Mouse (Mus musculus) spleen, postnatal 0 days (tissue): ENCODE results near the gene Cwc27. TPM values are rescaled to one million over a fixed set of nuclear protein-coding genes. Genes with fewer than 3 reads are reported as not detected.

Experiments used
- polyA plus RNA-seq: library from polyadenylated mRNA; unstranded; fragments of >200 nt; fragmentation: Nextera tagmentation; extraction: Ambion mirVana; gene quantifications from 2 replicates; pipeline ENCODE4 v1.2.1, GENCODE M21; 2015

The Cwc27 gene
- 13.3 and 17.3 TPM in 2 replicates for polyA plus RNA-seq

DNA sequence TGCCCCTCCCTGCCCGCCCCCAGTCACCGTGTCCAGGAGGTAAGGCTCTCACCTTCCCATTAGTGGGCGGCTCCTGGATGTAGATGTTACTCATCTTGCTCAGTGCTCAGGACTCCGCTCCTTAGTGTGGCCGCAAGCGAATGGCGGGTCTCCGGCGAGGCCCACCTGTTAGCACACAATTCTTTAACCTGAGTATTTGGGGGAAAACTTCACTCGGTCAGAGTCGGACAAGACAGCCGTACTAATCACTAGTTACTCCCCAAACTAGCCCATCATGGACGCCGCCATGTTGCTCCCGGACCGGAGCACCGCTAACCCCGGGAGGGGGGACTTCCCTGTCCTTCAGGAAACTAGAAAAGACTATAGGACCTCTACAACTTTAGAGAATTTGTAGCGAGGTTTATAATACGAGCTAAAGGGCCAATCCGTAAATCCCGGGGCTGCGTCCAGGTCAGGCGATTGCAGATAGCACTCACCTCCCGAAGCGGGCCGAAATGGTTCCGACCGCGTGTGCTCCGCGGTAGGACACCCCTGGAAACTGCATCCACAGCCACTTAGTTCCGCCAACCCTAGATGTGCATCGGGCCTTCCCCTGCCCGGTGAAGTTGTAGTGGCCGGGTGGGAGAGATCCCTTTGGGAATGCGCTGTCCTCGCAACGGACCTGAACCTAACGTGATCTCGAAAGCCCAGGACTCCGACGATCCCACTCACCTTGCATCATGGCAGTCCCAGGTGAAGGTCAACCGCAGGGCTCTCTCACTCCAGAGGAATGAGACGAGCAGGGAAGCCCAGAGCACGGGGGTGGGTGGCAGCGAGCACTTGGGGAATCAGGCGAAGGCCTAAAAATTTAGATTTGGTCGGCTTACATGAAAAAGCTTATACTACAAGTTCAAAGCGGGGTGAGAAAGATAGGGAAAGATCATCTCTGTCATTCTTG lies at the start of gene Cwc27:
TSS of gene Cwc27 (minus strand) at position 508 of the 937 bp plus-strand sequence.

GRCm38 (mm10) chr13:104863127-104863979 lies 46.4 kb upstream of the Cwc27 start, which contains the start of gene Shisal2b:
Gene Shisal2b (minus strand): TSS chr13:104863893.

DNA sequence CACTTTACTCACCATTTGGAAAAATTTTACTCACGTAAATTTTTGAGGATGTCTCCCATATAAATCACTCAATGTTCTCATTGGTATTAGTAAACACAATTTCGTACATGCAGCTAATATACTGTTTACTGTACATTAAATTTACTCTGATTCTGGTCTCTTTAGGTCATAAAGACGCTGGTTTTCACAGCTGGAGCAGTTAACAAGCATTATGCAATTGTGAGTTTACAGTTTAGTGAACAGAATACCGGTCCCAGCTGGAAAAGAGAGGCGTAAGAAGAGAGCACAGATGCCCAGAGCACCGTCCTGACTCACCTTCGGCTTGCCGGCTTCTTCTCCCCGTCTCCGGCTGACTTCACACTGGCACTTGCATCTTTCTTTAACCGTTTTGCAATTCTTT lies 24.8 kb downstream of the Cwc27 start, which contains the start of gene Srek1ip1:
TSS of gene Srek1ip1 (plus strand) at position 301 of the 400 bp plus-strand sequence.

Other genes starting within 250 kb of the Cwc27 start
- 13.1 and 14.7 TPM in 2 replicates for gene Srek1ip1, start 24.7 kb downstream of the Cwc27 start, polyA plus RNA-seq
- gene Shisal2b, start 46.8 kb upstream of the Cwc27 start, polyA plus RNA-seq, result 0.23 and 0.31 TPM in 2 replicates
- 1.1 and 1.4 TPM in 2 replicates for gene Rgs7bp, start 237.8 kb upstream of the Cwc27 start, polyA plus RNA-seq